Mouse (Mus musculus) limb, embryonic 14.5 days (tissue): ENCODE results near the gene Pold1. TPM values are rescaled to one million over a fixed set of nuclear protein-coding genes. Genes with fewer than 3 reads are reported as not detected.

Experiments
- ATAC-seq: fragments of 200-750 bp; cut with Nextera tagmentation; 2 replicates; pipeline ENCODE4 v1.8.0; 2017; ENCODE audit warnings: low read depth, moderate number of reproducible peaks, moderate TSS enrichment; ENCODE audit not compliant: low FRiP score
- DNase-seq: peaks from one replicate; pipeline ENCODE4 v3.0.0-alpha.2; 2015; ENCODE audit warnings: low spot score
- H3K27ac ChIP-seq: fragments of 300-500 bp; sonication (generic); replicated peaks from 2 replicates; pipeline ENCODE4 v1.5.1; 2014; ENCODE audit warnings: low read depth, mild to moderate bottlenecking, low read length, moderate library complexity, mixed read lengths
- H3K27me3 ChIP-seq: fragments of 300-500 bp; sonication (generic); 2 replicates; pipeline ENCODE4 v1.6.1; 2014; ENCODE audit warnings: low read length, mixed read lengths; ENCODE audit not compliant: control insufficient read depth, insufficient read depth
- H3K36me3 ChIP-seq: fragments of 300-500 bp; sonication (generic); 2 replicates; pipeline ENCODE4 v1.6.1; 2014; ENCODE audit warnings: mild to moderate bottlenecking, low read length, moderate library complexity, mixed read lengths; ENCODE audit not compliant: control insufficient read depth, insufficient read depth
- H3K4me1 ChIP-seq: fragments of 300-500 bp; sonication (generic); 2 replicates; pipeline ENCODE4 v1.6.1; 2014; ENCODE audit warnings: antibody characterized with exemption, low read length, mixed read lengths; ENCODE audit not compliant: control insufficient read depth, insufficient read depth
- H3K4me2 ChIP-seq: fragments of 300-500 bp; sonication (generic); replicated peaks from 2 replicates; pipeline ENCODE4 v1.6.1; 2014; ENCODE audit warnings: low read depth, mild to moderate bottlenecking, low read length, moderate library complexity; ENCODE audit not compliant: severe bottlenecking
- H3K4me3 ChIP-seq: fragments of 300-500 bp; sonication (generic); replicated peaks from 2 replicates; pipeline ENCODE4 v1.5.1; 2014; ENCODE audit warnings: low read length
- H3K9ac ChIP-seq: fragments of 300-500 bp; sonication (generic); 2 replicates; pipeline ENCODE4 v1.6.1; 2014; ENCODE audit warnings: mild to moderate bottlenecking, low read depth, low read length, moderate library complexity; ENCODE audit not compliant: severe bottlenecking
- H3K9me3 ChIP-seq: fragments of 300-500 bp; sonication (generic); 2 replicates; pipeline ENCODE4 v1.6.1; 2016; ENCODE audit warnings: low read length; ENCODE audit not compliant: control insufficient read depth
- POLR2A ChIP-seq: fragments of 200-500 bp; IDR thresholded peaks from 2 replicates; pipeline ENCODE4 v1.8.0; 2012; ENCODE audit warnings: inconsistent platforms, mild to moderate bottlenecking, moderate library complexity, borderline replicate concordance; ENCODE audit not compliant: insufficient read depth, insufficient read length; ENCODE audit errors: extremely low read depth
- WGBS: fragments of 180-500 bp; shearing (Covaris S2); extraction: QIAGEN DNeasy Blood & Tissue Kit; methylation state at CpG from one replicate; pipeline ENCODE4 v1.1.7; 2014; 5-methylcytosine and 5-hydroxymethylcytosine counted together
- polyA plus RNA-seq, 2 experiments: library from polyadenylated mRNA; depleted of rRNA in 1 of 2; stranded (reverse) in 1 of 2; unstranded in 1 of 2; fragments of >200 nt; fragmentation: Nextera tagmentation in 1 of 2; extraction: Ambion mirVana in 1 of 2; gene quantifications; 2 replicates each; pipeline versions ENCODE4 v1.2.1 to v1.2.3; 2012 to 2014

The Pold1 gene
- polyA plus RNA-seq, 2 experiments: 62.1 to 102 TPM

DNA sequence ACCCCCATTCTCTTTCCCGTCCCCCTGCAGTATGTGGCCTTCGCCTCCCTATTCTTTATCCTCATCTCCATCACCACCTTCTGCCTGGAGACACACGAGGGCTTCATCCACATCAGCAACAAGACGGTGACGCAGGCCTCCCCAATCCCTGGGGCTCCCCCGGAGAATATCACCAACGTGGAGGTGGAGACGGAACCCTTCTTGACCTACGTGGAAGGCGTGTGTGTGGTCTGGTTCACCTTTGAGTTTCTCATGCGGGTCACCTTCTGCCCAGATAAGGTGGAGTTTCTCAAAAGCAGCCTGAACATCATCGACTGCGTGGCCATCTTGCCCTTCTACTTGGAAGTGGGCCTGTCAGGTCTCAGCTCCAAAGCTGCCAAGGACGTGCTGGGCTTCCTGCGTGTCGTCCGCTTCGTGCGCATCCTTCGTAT, 46.5 kb upstream of the Pold1 start:
- Histone ChIP-seq H3K36me3 (no peaks in the 10 kb centered on the region), H3K27ac (no peak overlapping the region), H3K4me1 (peaks cover 6% of the 10 kb centered on the region; the same call in 1 of the 2 replicates), H3K9ac (no peak overlapping the region), H3K27me3 (peaks cover 33% of the 10 kb centered on the region), H3K4me3 (no peak overlapping the region), H3K9me3 (no peaks in the 10 kb centered on the region), H3K4me2 (no peak overlapping the region)
- DNase-seq (no peak), ATAC-seq (no peak)
- no peak for TF ChIP-seq POLR2A
- WGBS: 92% methylated on average over 20 of the region's 20 CpGs

DNA sequence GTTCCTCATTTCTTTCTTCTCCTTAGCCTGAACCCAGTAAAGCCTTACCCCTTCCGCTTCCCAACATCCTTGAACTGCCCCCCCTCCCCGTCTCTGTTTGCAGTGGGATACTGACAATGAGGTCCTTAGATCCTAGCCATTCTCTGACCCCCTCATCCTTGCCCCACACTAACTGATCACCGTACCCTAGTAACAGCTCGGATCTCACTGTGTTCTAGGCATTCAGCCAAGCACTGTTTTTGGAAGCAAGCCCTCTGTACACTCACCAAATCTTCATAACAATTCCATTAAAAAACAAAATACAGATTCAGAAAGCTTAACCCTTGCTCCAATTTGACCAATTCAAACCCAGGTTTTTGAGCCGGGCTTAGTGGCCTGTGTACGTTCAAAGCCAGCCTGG, 45.6 kb upstream of the Pold1 start:
- H3K9me3 ChIP-seq: no peaks in the 10 kb centered on the region
- DNase-seq (no peak), ATAC-seq (no peak)
- 68% methylated on average over 6 of the region's 6 CpGs for WGBS
- H3K9ac ChIP-seq: no peak overlapping the region
- H3K4me1 ChIP-seq: peaks cover 8% of the 10 kb centered on the region; the same call in 1 of the 2 replicates
- no peaks in the 10 kb centered on the region for H3K36me3 ChIP-seq
- peaks cover 41% of the 10 kb centered on the region for H3K27me3 ChIP-seq
- peak overlapping the region; percentile 10; the same call in 1 of the 2 replicates for H3K4me2 ChIP-seq
- H3K4me3 ChIP-seq: no peak overlapping the region
- no peak for TF ChIP-seq POLR2A
- H3K27ac ChIP-seq: no peak overlapping the region

DNA sequence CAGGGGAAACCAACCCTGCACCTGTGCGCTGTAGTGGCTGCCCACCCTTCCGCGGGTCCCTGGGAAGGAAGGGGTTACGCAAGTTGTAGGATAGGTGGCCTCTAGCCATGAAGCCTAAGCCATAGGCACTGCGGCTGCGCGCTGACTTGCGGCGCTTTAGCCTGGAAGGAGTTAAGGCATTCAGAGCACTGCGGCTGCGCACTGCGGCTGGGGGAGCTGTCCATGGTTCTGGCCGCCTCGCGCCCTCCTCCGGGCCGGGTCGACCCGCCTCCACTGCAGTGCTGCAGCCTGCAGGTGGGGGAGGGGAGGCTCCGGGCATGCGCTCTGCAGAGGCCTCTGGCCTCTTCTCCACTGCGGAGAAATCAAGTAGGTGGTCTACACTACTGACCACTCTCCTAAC, 45.1 kb upstream of the Pold1 start:
- Histone ChIP-seq H3K36me3 (no peaks in the 10 kb centered on the region), H3K4me3 (0 out of 2 replicates have a peak overlapping the region, but pooled peaks have one; percentile 2), H3K27ac (no peak overlapping the region), H3K9me3 (no peaks in the 10 kb centered on the region), H3K4me2 (peak overlapping the region; percentile 10; the same call in 1 of the 2 replicates), H3K9ac (no peak overlapping the region; the same call in 1 of the 2 replicates), H3K27me3 (peaks cover 47% of the 10 kb centered on the region), H3K4me1 (peaks cover 8% of the 10 kb centered on the region; the same call in 1 of the 2 replicates)
- ATAC-seq: 0 out of 2 replicates have a peak, but pooled peaks have one; percentile 17
- no peak for TF ChIP-seq POLR2A
- peak; percentile 79 for DNase-seq
- WGBS: 3% methylated on average over 22 of the region's 22 CpGs

DNA sequence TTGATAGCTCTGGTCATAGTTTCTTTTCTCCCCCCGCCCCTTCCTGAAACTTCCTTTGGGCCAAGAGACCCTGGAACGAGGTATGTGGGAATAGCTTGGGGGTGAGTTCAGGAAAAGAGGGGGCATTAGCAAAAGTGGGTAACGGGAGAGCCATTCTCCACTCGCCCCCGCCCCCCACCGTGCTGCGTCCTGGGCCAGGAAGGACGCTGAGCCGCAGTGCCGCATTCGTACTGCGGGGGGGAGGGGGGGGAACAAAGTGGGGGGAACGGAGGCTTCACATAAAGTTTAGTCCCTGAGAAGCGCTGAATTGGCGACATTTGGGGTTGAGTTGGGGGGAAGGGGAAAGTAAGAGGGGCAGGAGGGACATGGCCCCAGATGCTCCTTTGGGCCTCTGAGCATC, 44.4 kb upstream of the Pold1 start:
- Histone ChIP-seq H3K27ac (no peak overlapping the region), H3K27me3 (peaks cover 54% of the 10 kb centered on the region), H3K4me2 (no peak overlapping the region), H3K36me3 (no peaks in the 10 kb centered on the region), H3K4me1 (peaks cover 12% of the 10 kb centered on the region; the same call in 1 of the 2 replicates), H3K9ac (no peak overlapping the region), H3K4me3 (no peak overlapping the region), H3K9me3 (no peaks in the 10 kb centered on the region)
- no peak for TF ChIP-seq POLR2A
- no peak for ATAC-seq
- no peak for DNase-seq
- 1% methylated on average over 15 of the region's 15 CpGs for WGBS

DNA sequence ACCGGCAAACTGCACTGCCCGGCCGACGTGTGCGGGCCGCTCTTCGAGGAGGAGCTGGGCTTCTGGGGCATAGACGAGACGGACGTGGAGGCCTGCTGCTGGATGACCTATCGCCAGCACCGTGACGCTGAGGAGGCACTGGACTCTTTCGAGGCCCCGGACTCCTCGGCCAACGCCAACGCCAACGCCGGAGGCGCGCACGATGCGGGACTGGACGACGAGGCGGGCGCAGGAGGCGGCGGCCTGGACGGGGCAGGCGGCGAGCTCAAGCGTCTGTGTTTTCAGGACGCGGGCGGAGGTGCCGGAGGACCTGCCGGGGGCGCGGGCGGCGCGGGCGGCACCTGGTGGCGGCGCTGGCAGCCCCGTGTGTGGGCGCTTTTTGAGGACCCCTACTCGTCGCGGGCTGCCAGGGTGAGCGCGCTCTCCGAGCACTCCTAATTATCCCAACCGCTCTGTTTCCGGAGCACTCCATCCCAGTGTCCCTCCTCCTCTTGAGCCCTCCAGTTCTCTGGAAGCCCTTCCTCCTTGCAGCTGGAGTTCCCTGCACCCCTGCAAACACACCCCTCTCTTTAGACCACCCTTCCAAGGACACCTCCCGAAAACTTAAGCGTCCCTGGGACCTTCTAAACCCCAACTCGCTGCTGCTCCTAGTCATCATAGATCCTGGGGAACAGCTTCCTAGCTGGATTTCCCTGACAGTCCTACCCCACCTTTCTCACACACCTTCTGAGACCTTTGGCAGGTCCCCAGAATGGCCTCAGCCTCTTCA, 42.9 kb upstream of the Pold1 start:
- TF ChIP-seq POLR2A: no peak
- WGBS: 2% methylated on average over 34 of the region's 60 CpGs
- H3K4me2 ChIP-seq: peak overlapping the region; percentile 99
- H3K4me1 ChIP-seq: peaks cover 17% of the 10 kb centered on the region; the same call in 1 of the 2 replicates
- peak overlapping the region; percentile 38; the same call in 1 of the 2 replicates for H3K9ac ChIP-seq
- peaks cover 69% of the 10 kb centered on the region for H3K27me3 ChIP-seq
- ATAC-seq: no peak
- H3K4me3 ChIP-seq: peak overlapping the region; percentile 47
- H3K9me3 ChIP-seq: no peaks in the 10 kb centered on the region
- no peaks in the 10 kb centered on the region for H3K36me3 ChIP-seq
- H3K27ac ChIP-seq: no peak overlapping the region
- DNase-seq: no peak
